Mouse (Mus musculus): ENCODE results near the gene Ltf.

The Ltf gene

DNA sequence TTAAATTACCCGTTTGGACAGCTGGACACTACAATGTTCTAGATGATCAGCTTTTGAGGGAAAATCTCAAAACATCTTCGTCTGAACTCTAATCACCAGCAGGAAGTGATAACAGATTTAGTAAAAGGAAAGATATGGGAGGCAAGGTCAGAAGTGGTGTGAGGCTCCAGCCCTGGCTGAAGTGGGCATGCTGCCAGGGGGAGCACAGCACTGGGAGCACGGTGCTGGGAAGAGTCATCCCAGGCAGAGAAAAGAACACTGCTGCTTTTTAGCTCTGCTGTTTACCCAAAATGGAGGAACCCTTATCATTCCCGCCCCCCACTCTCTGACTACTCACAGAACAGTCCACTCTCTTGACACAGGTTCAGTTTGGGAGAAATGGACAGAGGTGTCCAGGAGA lies 20.9 kb downstream of the Ltf start:
- no peak for DNase-seq (ENCODE audit: low spot score)

- no peak for DNase-seq (ENCODE audit: low spot score)
Measured at GRCm38 (mm10) chr9:111042266-111042665, 23.2 kb downstream of the Ltf start.

- DNase-seq (ENCODE audit: low spot score): no peak
Measured at GRCm38 (mm10) chr9:111046222-111046621, 27.2 kb downstream of the Ltf start.

- no peak for DNase-seq (ENCODE audit: low spot score)
Measured at GRCm38 (mm10) chr9:111047266-111047665, 28.2 kb downstream of the Ltf start.

DNA sequence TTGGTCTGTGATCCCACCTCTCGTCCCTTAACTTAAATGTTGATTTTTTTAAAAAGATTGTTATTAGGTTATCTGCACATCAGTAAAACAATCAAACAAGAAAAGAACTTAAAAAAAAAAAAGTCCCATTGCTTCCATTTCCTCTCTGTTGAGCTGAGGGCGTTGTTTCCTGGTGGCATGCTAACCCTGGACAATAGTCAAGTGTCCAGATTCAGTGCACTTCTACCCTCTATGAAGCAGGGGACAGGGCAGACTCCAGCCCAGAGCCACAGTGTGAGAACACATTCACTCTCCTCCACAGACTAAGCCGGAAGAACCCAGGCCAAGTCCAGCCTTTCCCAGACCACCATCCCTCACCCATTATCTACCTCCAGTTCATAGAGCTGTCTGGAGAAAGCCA lies 29.4 kb downstream of the Ltf start:
- no peak for DNase-seq (ENCODE audit: low spot score)

- no peak for DNase-seq (ENCODE audit: low spot score)
Measured at GRCm38 (mm10) chr9:111054923-111055322, 35.9 kb downstream of the Ltf start.

DNA sequence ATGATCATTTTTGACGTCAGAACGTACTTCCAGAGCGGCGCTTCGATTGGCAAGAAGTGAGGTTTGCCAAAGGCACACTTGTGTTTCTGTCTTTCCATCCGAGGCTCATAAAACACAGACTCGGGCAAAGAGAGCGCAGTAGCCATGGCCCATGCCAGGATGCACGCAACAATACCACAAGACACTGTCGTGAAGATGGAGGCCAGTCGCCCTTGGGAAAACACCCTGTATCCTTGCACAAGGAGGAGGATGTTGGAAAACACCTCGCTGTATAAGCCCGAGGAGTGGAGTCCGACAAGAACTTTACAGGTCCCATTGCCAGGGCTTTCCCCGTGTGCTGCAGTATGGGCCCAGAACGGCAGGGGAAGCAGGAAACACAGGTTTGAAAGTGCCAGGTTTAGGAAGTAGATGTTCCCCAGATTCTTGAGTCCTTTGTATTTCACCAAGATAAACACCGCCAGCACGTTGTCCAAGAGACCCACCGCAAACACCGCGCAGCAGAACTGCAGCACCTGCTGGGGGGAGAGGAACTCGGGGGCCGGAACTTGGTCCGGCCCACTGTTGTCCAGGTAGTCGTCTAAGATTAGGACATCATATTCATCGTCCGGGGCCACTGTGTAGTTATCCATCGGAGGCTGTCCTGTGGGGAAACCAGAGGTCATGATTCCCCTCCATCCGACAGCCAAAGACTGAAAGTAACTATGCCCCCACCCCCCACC lies 36.9 kb downstream of the Ltf start:
- no peak for DNase-seq (ENCODE audit: low spot score)

DNA sequence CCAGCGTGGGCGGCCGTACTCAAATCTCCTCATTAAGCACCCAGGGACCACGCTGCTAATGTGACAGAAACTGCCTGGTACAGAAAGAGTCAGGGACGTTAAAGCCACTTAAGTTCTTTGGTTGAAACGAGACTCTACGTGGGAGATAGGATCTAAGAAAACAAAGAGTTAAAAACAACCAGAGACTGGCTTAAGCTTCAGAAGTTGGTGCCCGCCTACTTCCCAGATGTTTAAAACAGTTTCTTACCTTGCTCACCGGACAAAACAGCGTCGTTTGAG lies 37.4 kb downstream of the Ltf start:
- no peak for DNase-seq (ENCODE audit: low spot score)

DNA sequence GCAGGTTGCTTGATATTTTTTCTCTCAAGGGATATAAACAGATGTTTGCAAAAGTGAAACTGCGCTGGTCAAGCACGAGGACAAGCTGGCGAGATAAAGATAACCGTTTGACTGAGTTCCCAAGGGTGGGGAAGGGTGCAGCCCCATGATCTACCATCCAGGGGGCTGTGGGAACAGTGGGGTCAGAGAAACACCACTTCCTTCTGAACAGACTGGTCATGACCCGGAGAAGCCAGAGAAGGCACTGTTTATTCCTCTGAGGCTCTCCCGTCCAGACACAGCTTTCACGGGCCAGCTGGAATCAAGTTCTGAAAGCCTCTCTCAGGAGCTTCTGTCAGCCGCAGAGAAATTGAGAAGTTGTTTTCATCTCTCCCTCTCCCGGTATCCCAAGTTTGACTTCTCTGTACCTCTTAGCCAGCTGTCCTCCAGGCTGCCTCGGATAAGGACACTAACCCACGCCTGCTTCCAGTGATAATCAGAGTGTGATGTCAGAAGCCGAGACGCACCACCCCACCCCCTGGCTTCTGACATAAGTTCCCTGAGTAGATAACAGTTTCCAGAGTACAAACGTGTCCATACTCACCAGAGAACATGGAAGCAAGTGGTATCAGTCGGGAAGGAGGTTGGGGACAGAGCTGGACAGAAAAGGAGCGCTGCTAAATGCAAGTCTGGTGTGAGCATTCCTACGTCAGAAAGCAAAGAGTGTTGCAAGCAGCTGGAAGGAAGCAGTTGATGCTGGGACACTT lies 37.9 kb downstream of the Ltf start, which contains the start of gene Ccrl2:
TSS of gene Ccrl2 (minus strand) at position 722 of the 746 bp plus-strand sequence.
- DNase-seq (ENCODE audit: low spot score): no peak

- DNase-seq (ENCODE audit: low spot score): no peak
Measured at GRCm38 (mm10) chr9:111057544-111058370, 38.7 kb downstream of the Ltf start.

DNA sequence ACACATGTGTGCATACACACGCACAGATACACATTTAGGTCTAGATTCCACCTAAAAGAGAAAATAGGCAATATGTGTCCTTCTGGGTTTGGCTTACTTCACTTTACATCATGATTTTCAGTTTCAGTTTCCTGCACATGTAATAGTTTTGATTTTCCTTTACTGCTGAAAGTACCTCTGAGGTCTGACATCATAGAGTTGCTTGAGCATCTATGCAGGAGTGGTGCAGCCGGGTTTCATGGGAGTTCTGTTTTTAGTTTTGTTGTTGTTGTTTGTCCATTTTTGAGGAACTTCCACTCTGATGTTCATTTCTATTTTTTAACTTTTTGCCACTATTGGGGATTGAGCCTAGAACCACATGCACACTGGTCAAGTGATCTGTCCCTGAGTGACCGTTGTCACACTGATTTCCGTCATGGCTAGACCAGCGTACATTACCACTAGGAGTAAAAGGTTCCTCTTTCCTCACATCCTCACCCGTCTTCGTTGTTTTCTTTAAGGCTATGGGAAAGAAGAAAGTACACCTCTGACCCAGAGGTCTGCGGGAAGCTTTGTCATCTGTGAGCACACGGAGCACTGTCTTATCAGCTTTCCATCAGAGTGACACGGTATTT lies 40.0 kb downstream of the Ltf start:
- DNase-seq (ENCODE audit: low spot score): no peak

DNA sequence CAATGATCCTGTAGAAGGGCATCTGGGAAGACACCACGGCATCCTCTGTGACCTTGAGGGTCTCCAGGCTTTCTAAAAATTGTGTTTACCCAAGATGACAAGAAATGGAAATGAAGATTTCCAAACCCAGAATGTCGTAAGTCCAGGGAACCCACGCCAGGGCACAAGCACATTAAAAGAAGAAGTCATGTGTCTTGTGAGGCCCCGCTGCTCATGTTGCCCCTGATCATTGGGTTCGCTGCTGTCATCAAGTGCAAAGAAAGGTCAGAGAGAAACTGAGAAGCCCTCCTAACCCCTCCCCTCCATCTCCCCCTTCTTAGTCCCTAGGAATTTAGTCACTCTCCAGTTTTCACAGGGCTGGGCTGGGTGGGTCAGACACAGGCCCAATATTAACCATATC lies 43.8 kb downstream of the Ltf start:
- no peak for DNase-seq (ENCODE audit: low spot score)

GRCm38 (mm10) chr9:111067052-111067451 lies 48.0 kb downstream of the Ltf start:
- no peak for DNase-seq (ENCODE audit: low spot score)

- DNase-seq (ENCODE audit: low spot score): no peak
Measured at GRCm38 (mm10) chr9:111070546-111070961, 51.5 kb downstream of the Ltf start.

DNA sequence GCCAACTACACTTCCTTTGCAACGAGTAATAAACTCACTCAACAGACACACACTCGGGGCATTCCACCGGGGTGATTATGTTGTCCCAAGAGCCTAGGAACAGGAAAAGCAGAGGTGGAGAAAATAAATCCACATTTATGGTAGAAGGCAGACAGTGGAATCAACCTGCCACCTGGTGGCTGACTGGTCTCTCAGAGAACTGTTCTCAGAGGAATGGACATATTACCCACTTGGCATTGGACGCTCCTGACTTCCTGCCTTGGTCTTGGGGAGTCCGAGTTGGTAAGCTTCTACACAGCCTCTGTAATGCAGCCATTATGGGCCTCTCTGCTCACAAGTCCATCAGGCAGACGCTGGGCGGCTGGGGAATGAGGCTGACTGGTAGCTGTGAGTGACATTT lies 53.1 kb downstream of the Ltf start:
- DNase-seq (ENCODE audit: low spot score): no peak

DNA sequence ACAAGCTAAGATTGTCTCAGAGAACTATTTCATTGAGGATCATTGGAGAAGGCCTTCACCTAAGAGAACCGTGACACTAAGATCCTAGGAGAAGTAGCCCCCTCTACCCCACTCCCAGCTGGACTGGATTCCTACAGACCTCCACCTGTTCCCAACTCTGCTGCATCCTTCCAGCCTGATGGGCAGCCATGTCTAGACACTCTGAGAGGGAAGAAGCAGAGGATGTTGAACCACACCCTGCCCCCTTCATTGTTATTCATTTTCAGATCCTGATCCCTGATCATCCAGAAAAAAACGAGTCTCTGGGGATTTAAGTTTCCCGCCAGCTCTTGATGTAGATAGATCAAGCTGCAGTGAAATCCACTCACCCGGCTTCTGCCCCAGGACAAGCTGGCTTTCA lies 53.9 kb downstream of the Ltf start:
- DNase-seq (ENCODE audit: low spot score): no peak

GRCm38 (mm10) chr9:111077745-111078144 lies 58.7 kb downstream of the Ltf start:
- DNase-seq (ENCODE audit: low spot score): no peak

DNA sequence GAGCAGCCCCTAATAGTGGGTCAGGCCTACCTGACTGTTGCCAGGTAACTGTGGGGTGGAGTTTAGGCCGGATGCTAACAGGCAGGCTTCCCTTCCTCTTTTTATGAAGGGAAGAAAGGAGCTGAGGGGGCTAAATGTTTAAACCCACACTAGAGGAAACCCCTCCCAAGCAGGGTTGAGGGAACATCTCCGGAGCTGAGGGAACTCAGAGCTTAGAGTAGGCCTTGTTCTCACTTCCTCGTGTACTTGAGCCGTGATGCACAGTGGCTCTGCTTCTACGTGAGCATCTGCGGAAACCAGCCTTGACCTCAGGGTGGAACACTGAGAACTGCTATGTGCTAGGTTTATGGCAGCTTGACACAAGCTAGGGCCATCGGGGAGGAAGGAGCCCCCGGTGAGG lies 61.7 kb downstream of the Ltf start:
- no peak for DNase-seq (ENCODE audit: low spot score)

DNA sequence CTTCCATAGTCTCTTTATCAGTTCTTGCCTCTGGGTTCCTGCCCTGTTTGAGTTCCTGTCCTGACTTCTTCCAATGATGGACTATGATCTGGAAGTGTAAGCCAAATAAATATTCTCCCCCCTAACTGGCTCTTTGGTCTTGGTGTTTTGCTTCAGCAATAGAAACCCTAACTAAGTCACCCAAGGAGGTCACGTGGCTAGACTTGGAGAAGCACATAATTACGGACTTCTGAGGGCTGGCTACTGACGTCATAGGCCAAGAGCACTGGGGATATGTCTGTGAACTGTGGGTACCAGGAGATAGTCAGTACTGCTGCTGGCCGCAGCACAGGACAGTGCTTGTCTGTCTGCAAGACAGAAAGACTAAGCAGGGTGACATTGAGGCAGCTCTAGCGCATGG lies 62.7 kb downstream of the Ltf start:
- no peak for DNase-seq (ENCODE audit: low spot score)

GRCm38 (mm10) chr9:111085329-111085728 lies 66.3 kb downstream of the Ltf start:
- no peak for DNase-seq (ENCODE audit: low spot score)

- no peak for DNase-seq (ENCODE audit: low spot score)
Measured at GRCm38 (mm10) chr9:111086137-111086536, 67.1 kb downstream of the Ltf start.

GRCm38 (mm10) chr9:111086995-111087606 lies 68.0 kb downstream of the Ltf start:
- no peak for DNase-seq (ENCODE audit: low spot score)
